Mouse (Mus musculus): Measurements from ENCODE around the gene Ptpn21. TPM values are rescaled to one million over a fixed set of nuclear protein-coding genes. Genes with fewer than 3 reads are reported as not detected.

The Ptpn21 gene
- polyA plus RNA-seq, 1 experiment from 2014 or later = 4.7 TPM

- Histone ChIP-seq H3K27me3 (replicated peaks) (no peaks in the 10 kb centered on the region), H3K27ac (no peak overlapping the region), H3K4me2 (no peak overlapping the region), H3K4me1 (no peaks in the 10 kb centered on the region), H3K9me3 (no peaks in the 10 kb centered on the region), H3K9ac (no peak overlapping the region), H3K4me3 (no peak overlapping the region), H3K36me3 (replicated peaks) (no peaks in the 10 kb centered on the region; the same call in 1 of the 2 replicates)
- 97% methylated on average over 6 of the region's 6 CpGs for WGBS
- ATAC-seq (replicated peaks) = no peak
Measured at GRCm38 (mm10) chr12:98676861-98677260, 60.3 kb downstream of the Ptpn21 start.

GRCm38 (mm10) chr12:98674627-98675143, 62.5 kb downstream of the Ptpn21 start:
- Histone ChIP-seq H3K4me1 (no peaks in the 10 kb centered on the region), H3K27ac (peak overlapping the region; percentile 58; the same call in 1 of the 2 replicates), H3K36me3 (replicated peaks) (no peaks in the 10 kb centered on the region), H3K4me3 (peak overlapping the region; percentile 17; the same call in 1 of the 2 replicates), H3K9ac (no peak overlapping the region), H3K27me3 (replicated peaks) (no peaks in the 10 kb centered on the region), H3K4me2 (peak overlapping the region; percentile 40), H3K9me3 (no peaks in the 10 kb centered on the region)
- ATAC-seq (replicated peaks) = peak; percentile 75
- WGBS = 11% methylated on average over 9 of the region's 9 CpGs

GRCm38 (mm10) chr12:98673879-98674278, 63.3 kb downstream of the Ptpn21 start:
- H3K36me3 ChIP-seq (replicated peaks) = 0 out of 2 replicates have a peak, but pooled peaks cover 6% of the 10 kb centered on the region
- WGBS = 61% methylated on average over 6 of the region's 6 CpGs
- H3K9me3 ChIP-seq = no peaks in the 10 kb centered on the region
- ATAC-seq (replicated peaks) = no peak
- no peaks in the 10 kb centered on the region for H3K27me3 ChIP-seq (replicated peaks)
- no peak overlapping the region for H3K9ac ChIP-seq
- H3K4me3 ChIP-seq = no peak overlapping the region
- H3K4me2 ChIP-seq = no peak overlapping the region
- H3K4me1 ChIP-seq = no peaks in the 10 kb centered on the region
- H3K27ac ChIP-seq = no peak overlapping the region

- no peak for ATAC-seq (replicated peaks)
- 0 out of 2 replicates have a peak, but pooled peaks cover 7% of the 10 kb centered on the region for H3K36me3 ChIP-seq (replicated peaks)
- H3K9ac ChIP-seq = no peak overlapping the region
- 91% methylated on average over 4 of the region's 4 CpGs for WGBS
- no peaks in the 10 kb centered on the region for H3K27me3 ChIP-seq (replicated peaks)
- no peak overlapping the region for H3K4me3 ChIP-seq
- no peaks in the 10 kb centered on the region for H3K9me3 ChIP-seq
- H3K27ac ChIP-seq = no peak overlapping the region
- no peak overlapping the region for H3K4me2 ChIP-seq
- no peaks in the 10 kb centered on the region for H3K4me1 ChIP-seq
Measured at GRCm38 (mm10) chr12:98670429-98670828, 66.8 kb downstream of the Ptpn21 start.

- Histone ChIP-seq H3K9me3 (no peaks in the 10 kb centered on the region), H3K27me3 (replicated peaks) (no peaks in the 10 kb centered on the region), H3K27ac (no peak overlapping the region), H3K36me3 (replicated peaks) (peaks cover 7% of the 10 kb centered on the region; the same call in 1 of the 2 replicates), H3K4me3 (no peak overlapping the region), H3K4me1 (no peaks in the 10 kb centered on the region), H3K4me2 (no peak overlapping the region), H3K9ac (no peak overlapping the region)
- ATAC-seq (replicated peaks) = no peak
- WGBS = 84% methylated on average over 5 of the region's 5 CpGs
Measured at GRCm38 (mm10) chr12:98669864-98670263, 67.3 kb downstream of the Ptpn21 start.

GRCm38 (mm10) chr12:98669086-98669485, 68.1 kb downstream of the Ptpn21 start:
- ATAC-seq (replicated peaks) = no peak
- no peak overlapping the region for H3K4me3 ChIP-seq
- H3K36me3 ChIP-seq (replicated peaks) = peaks cover 7% of the 10 kb centered on the region; the same call in 1 of the 2 replicates
- no peaks in the 10 kb centered on the region for H3K4me1 ChIP-seq
- no peak overlapping the region for H3K9ac ChIP-seq
- H3K9me3 ChIP-seq = no peaks in the 10 kb centered on the region
- whole genome bisulfite sequencing = 95% methylated on average over 10 of the region's 10 CpGs
- H3K27me3 ChIP-seq (replicated peaks) = no peaks in the 10 kb centered on the region
- no peak overlapping the region for H3K27ac ChIP-seq
- H3K4me2 ChIP-seq = no peak overlapping the region

- ATAC-seq (replicated peaks) = no peak
- Histone ChIP-seq H3K36me3 (replicated peaks) (peaks cover 7% of the 10 kb centered on the region; the same call in 1 of the 2 replicates), H3K4me1 (no peaks in the 10 kb centered on the region), H3K27me3 (replicated peaks) (no peaks in the 10 kb centered on the region), H3K4me2 (no peak overlapping the region), H3K4me3 (no peak overlapping the region), H3K27ac (0 out of 2 replicates have a peak overlapping the region, but pooled peaks have one; percentile 15), H3K9ac (no peak overlapping the region), H3K9me3 (no peaks in the 10 kb centered on the region)
- WGBS = 69% methylated on average over 10 of the region's 10 CpGs
Measured at GRCm38 (mm10) chr12:98668132-98668814, 68.9 kb downstream of the Ptpn21 start.

GRCm38 (mm10) chr12:98662617-98663016, 74.6 kb downstream of the Ptpn21 start:
- H3K27ac ChIP-seq = no peak overlapping the region
- H3K9ac ChIP-seq = no peak overlapping the region
- no peak overlapping the region for H3K4me3 ChIP-seq
- H3K27me3 ChIP-seq (replicated peaks) = no peaks in the 10 kb centered on the region
- no peak for ATAC-seq (replicated peaks)
- WGBS = 94% methylated on average over 7 of the region's 7 CpGs
- no peaks in the 10 kb centered on the region for H3K9me3 ChIP-seq
- H3K4me1 ChIP-seq = no peaks in the 10 kb centered on the region
- H3K36me3 ChIP-seq (replicated peaks) = peaks cover 19% of the 10 kb centered on the region; the same call in 1 of the 2 replicates
- no peak overlapping the region for H3K4me2 ChIP-seq

- WGBS = 79% methylated on average over 2 of the region's 2 CpGs
- no peak overlapping the region for H3K9ac ChIP-seq
- peaks cover 16% of the 10 kb centered on the region; the same call in 1 of the 2 replicates for H3K36me3 ChIP-seq (replicated peaks)
- H3K4me2 ChIP-seq = no peak overlapping the region
- H3K9me3 ChIP-seq = no peaks in the 10 kb centered on the region; the same call in 1 of the 2 replicates
- no peaks in the 10 kb centered on the region for H3K27me3 ChIP-seq (replicated peaks)
- no peak overlapping the region for H3K4me3 ChIP-seq
- no peak for ATAC-seq (replicated peaks)
- H3K27ac ChIP-seq = no peak overlapping the region
- no peaks in the 10 kb centered on the region for H3K4me1 ChIP-seq
Measured at GRCm38 (mm10) chr12:98656873-98657272, 80.3 kb downstream of the Ptpn21 start.

GRCm38 (mm10) chr12:98644852-98645251, 92.4 kb downstream of the Ptpn21 start:
- Histone ChIP-seq H3K9ac (no peak overlapping the region), H3K9me3 (no peaks in the 10 kb centered on the region), H3K4me1 (no peaks in the 10 kb centered on the region), H3K27ac (no peak overlapping the region), H3K4me3 (no peak overlapping the region), H3K27me3 (replicated peaks) (no peaks in the 10 kb centered on the region), H3K4me2 (no peak overlapping the region), H3K36me3 (replicated peaks) (peaks cover 4% of the 10 kb centered on the region; the same call in 1 of the 2 replicates)
- ATAC-seq (replicated peaks) = no peak

- ATAC-seq (replicated peaks) = peak; percentile 94
- 1% methylated on average over 16 of the region's 16 CpGs for WGBS
- peak overlapping the region; percentile 86 for H3K4me3 ChIP-seq
- H3K9me3 ChIP-seq = no peaks in the 10 kb centered on the region
- 0 out of 2 replicates have a peak, but pooled peaks cover 3% of the 10 kb centered on the region for H3K36me3 ChIP-seq (replicated peaks)
- H3K27me3 ChIP-seq (replicated peaks) = no peaks in the 10 kb centered on the region
- H3K9ac ChIP-seq = peak overlapping the region; percentile 74
- H3K27ac ChIP-seq = peak overlapping the region; percentile 77
- peaks cover 8% of the 10 kb centered on the region for H3K4me1 ChIP-seq
- H3K4me2 ChIP-seq = peak overlapping the region; percentile 61
Measured at GRCm38 (mm10) chr12:98628260-98628970, 108.8 kb downstream of the Ptpn21 start.
